Mouse (Mus musculus): Measurements from ENCODE around the gene Fbxl3.

The Fbxl3 gene

GRCm38 (mm10) chr14:103085840-103086533 lies 13.4 kb downstream of the Fbxl3 start:
- no peak for DNase-seq

- no peak for DNase-seq
Measured at GRCm38 (mm10) chr14:103079209-103079977, 20.0 kb downstream of the Fbxl3 start.

GRCm38 (mm10) chr14:103078006-103078912 lies 21.1 kb downstream of the Fbxl3 start:
- no peak for DNase-seq

- DNase-seq: no peak
Measured at GRCm38 (mm10) chr14:103077272-103078005, 21.9 kb downstream of the Fbxl3 start.

- DNase-seq: no peak
Measured at GRCm38 (mm10) chr14:103075166-103075565, 24.2 kb downstream of the Fbxl3 start.

- DNase-seq: no peak
Measured at GRCm38 (mm10) chr14:103073825-103074224, 25.5 kb downstream of the Fbxl3 start.

- DNase-seq: no peak
Measured at GRCm38 (mm10) chr14:103072731-103073130, 26.6 kb downstream of the Fbxl3 start.

- no peak for DNase-seq
Measured at GRCm38 (mm10) chr14:103071471-103071870, 27.9 kb downstream of the Fbxl3 start.

- DNase-seq: peak in 1 of 2 experiments; percentile 56
Measured at GRCm38 (mm10) chr14:103070790-103071189, 28.6 kb downstream of the Fbxl3 start.

GRCm38 (mm10) chr14:103069864-103070611 lies 29.3 kb downstream of the Fbxl3 start, which contains the start of gene Cln5:
Gene Cln5 (plus strand): TSS chr14:103070216.
- peak; percentile 94 to 98 for DNase-seq

- no peak for DNase-seq
Measured at GRCm38 (mm10) chr14:103069465-103069863, 29.9 kb downstream of the Fbxl3 start.

- DNase-seq: peak; percentile 81 to 93
Measured at GRCm38 (mm10) chr14:103065294-103066167, 33.8 kb downstream of the Fbxl3 start.

- no peak for DNase-seq
Measured at GRCm38 (mm10) chr14:103059495-103059894, 39.9 kb downstream of the Fbxl3 start.

GRCm38 (mm10) chr14:103058998-103059397 lies 40.4 kb downstream of the Fbxl3 start:
- no peak for DNase-seq

GRCm38 (mm10) chr14:103056601-103057000 lies 42.8 kb downstream of the Fbxl3 start:
- no peak for DNase-seq

- no peak for DNase-seq
Measured at GRCm38 (mm10) chr14:103054731-103055130, 44.6 kb downstream of the Fbxl3 start.

- peak; percentile 86 to 93 for DNase-seq
Measured at GRCm38 (mm10) chr14:103051159-103051769, 48.1 kb downstream of the Fbxl3 start.

GRCm38 (mm10) chr14:103048292-103049086 lies 50.9 kb downstream of the Fbxl3 start:
- no peak for DNase-seq

GRCm38 (mm10) chr14:103046677-103047076 lies 52.7 kb downstream of the Fbxl3 start, which contains the start of gene Acod1:
Gene Acod1 (plus strand): TSS chr14:103046977.
- DNase-seq: no peak

Data from kidney, postnatal 25 days (tissue).